Mouse (Mus musculus) heart, adult 2 months (tissue): ENCODE results near the gene Tlr7.
A peak's percentile ranks its signal among the peaks of the same experiment; 100 is the strongest.

Experiments used
- CTCF ChIP-seq: fragments of 200-600 bp; IDR thresholded peaks from 2 replicates; pipeline ENCODE4 v1.8.1; 2022; ENCODE audit warnings: antibody characterized with exemption, mild to moderate bottlenecking, moderate library complexity
- EP300 ChIP-seq: fragments of 200-500 bp; IDR thresholded peaks from 2 replicates; pipeline ENCODE4 v1.6.1; 2011; ENCODE audit warnings: low read depth, low read length, control low read depth; ENCODE audit not compliant: insufficient read depth
- POLR2A ChIP-seq: fragments of 200-500 bp; IDR thresholded peaks from 2 replicates; pipeline ENCODE4 v1.6.1; 2011; ENCODE audit warnings: mild to moderate bottlenecking, low read depth, low read length, control low read depth; ENCODE audit not compliant: insufficient read depth

- no peak for TF ChIP-seq POLR2A
- TF ChIP-seq CTCF, result peak; percentile 42
- no peak for TF ChIP-seq EP300
Observed at GRCm38 (mm10) chrX:167357415-167357814, 27.1 kb upstream of the Tlr7 start.
